ENCODE assay signal across 21 mouse cellular contexts in the genomic region with DNA sequence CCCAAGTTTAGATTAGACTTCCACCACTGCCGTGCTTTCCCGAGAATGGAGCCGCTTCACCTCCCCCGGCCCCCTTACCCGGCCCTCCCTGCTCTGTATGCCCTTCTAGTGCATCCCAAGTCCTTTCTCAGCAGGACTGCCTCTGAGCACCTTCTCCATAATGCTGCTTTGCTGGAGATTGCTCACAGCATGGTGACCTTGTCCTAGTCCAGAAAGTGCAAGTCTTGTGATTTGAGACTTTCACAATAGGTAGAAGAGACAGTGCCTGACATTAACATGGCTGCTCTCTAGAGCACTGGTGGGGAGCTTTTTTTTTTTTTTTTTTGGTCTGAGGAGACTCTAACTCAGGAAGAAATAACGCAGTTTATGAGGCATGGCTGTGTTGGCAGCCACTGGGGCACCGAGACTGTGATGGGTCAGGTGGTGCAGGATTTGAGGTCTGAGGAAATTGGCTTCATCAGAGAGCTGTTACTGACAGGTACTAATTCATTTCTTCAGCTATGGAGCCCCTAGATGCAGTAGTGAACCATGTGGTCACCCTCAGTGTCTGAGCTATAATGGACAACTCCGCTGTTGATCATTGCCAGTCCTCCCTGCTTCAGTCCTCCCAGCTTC.
A peak's percentile ranks its signal among the peaks of the same experiment; 100 is the strongest.
DNase-seq lines count a peak whose midpoint lies in the region; ATAC-seq and TF ChIP-seq lines count a peak whose summit lies in the region.
"Had no signal": no experiment of that assay in that cellular context is flagged by ENCODE, and none has a peak within 500 bp of the region (broad histone marks: within the 10 kb centered on the region; RNA-seq: fewer than 3 reads in every experiment).

No protein-coding gene starts in this region.

- 57% methylated on average over 8 of the region's 8 CpGs for WGBS in kidney, embryonic 14.5 days
- 55% methylated on average over 8 of the region's 8 CpGs for WGBS in kidney, embryonic 16.5 days
- WGBS in kidney, adult 2 months, result 72% methylated on average over 8 of the region's 8 CpGs

- peak; percentile 83 for ATAC-seq in kidney, embryonic 14.5 days (ENCODE audit: low FRiP score, low TSS enrichment)
- peak; percentile 76 for ATAC-seq in kidney, embryonic 16.5 days (ENCODE audit: low FRiP score, low TSS enrichment)
- ATAC-seq: forebrain, embryonic 14.5 days; forebrain, embryonic 16.5 days had no signal

- no peak for TF ChIP-seq CTCF in kidney, adult 2 months (conservative IDR thresholded peaks at IDR 0.05; ENCODE audit: insufficient read depth, insufficient read length, low read depth, low read length)

- H3K4me3 ChIP-seq in kidney, embryonic 14.5 days (ENCODE audit: low read length), result no peak overlapping the region
- no peak overlapping the region for H3K4me3 ChIP-seq in kidney, embryonic 16.5 days (ENCODE audit: low read length)
- H3K4me3 ChIP-seq in kidney, adult 2 months (ENCODE audit: insufficient read depth, low read depth, low read length), result no peak overlapping the region
- H3K4me3 ChIP-seq: embryonic facial prominence, embryonic 13.5 days; embryonic facial prominence, embryonic 15.5 days; erythroblast, embryonic 14.5 days; forebrain, embryonic 10.5 days; forebrain, embryonic 12.5 days had no signal

- peak; percentile 27 for DNase-seq in adrenal gland, adult 8-10 months
- DNase-seq in adrenal gland, postnatal 14 days, result no peak
- no peak for DNase-seq in kidney, postnatal 14 days
- DNase-seq in kidney, adult 2 months, result no peak
- DNase-seq: adrenal gland, postnatal 10 days; cerebellum, adult 11 months; cerebellum, adult 18-20 months; cerebellum, adult 8-10 months; cerebellum, adult 9-11 months; cerebellum, postnatal 14 days; cerebellum, postnatal 36 days; embryo, embryonic 11 days had no signal

- peaks cover 20% of the 10 kb centered on the region for H3K36me3 ChIP-seq in kidney, embryonic 14.5 days (ENCODE audit: control insufficient read depth, insufficient read depth, low read length)
- peaks cover 11% of the 10 kb centered on the region for H3K36me3 ChIP-seq in kidney, embryonic 16.5 days (ENCODE audit: insufficient read depth, low read length)
- no peaks in the 10 kb centered on the region; the same call in 1 of the 2 replicates for H3K36me3 ChIP-seq in kidney, adult 2 months (ENCODE audit: control insufficient read depth, insufficient read depth, low read length)

- no peak for TF ChIP-seq POLR2A in kidney, adult 2 months (IDR thresholded peaks at IDR 0.05; ENCODE audit: low read depth, low read length)

- no peaks in the 10 kb centered on the region for H3K9me3 ChIP-seq in kidney, embryonic 14.5 days (ENCODE audit: control insufficient read depth, low read length)
- no peaks in the 10 kb centered on the region for H3K9me3 ChIP-seq in kidney, embryonic 16.5 days (ENCODE audit: low read length)
- H3K9me3 ChIP-seq: embryonic facial prominence, embryonic 13.5 days; embryonic facial prominence, embryonic 15.5 days; forebrain, embryonic 10.5 days; forebrain, embryonic 12.5 days had no signal

- H3K9ac ChIP-seq in kidney, embryonic 14.5 days (ENCODE audit: low read depth, low read length), result no peak overlapping the region
- H3K9ac ChIP-seq in kidney, embryonic 16.5 days (replicated peaks; ENCODE audit: low read length), result no peak overlapping the region
- H3K9ac ChIP-seq: embryonic facial prominence, embryonic 13.5 days; embryonic facial prominence, embryonic 15.5 days; forebrain, embryonic 12.5 days had no signal

- no peak overlapping the region for H3K27ac ChIP-seq in kidney, embryonic 14.5 days (ENCODE audit: low read depth, low read length)
- peak overlapping the region; percentile 38; the same call in 1 of the 2 replicates for H3K27ac ChIP-seq in kidney, embryonic 16.5 days (ENCODE audit: low read length)
- H3K27ac ChIP-seq in kidney, adult 2 months (ENCODE audit: insufficient read depth, low read depth, low read length), result no peak overlapping the region
- H3K27ac ChIP-seq: embryonic facial prominence, embryonic 13.5 days; embryonic facial prominence, embryonic 15.5 days; forebrain, embryonic 10.5 days; forebrain, embryonic 12.5 days had no signal

- no peaks in the 10 kb centered on the region for H3K27me3 ChIP-seq in kidney, embryonic 14.5 days (ENCODE audit: control insufficient read depth, insufficient read depth, low read length)
- no peaks in the 10 kb centered on the region for H3K27me3 ChIP-seq in kidney, embryonic 16.5 days (ENCODE audit: insufficient read depth, low read length)
- no peaks in the 10 kb centered on the region for H3K27me3 ChIP-seq in kidney, adult 2 months (replicated peaks; ENCODE audit: control insufficient read depth, insufficient read depth, low read length)
- H3K27me3 ChIP-seq: embryonic facial prominence, embryonic 13.5 days; embryonic facial prominence, embryonic 15.5 days; forebrain, embryonic 12.5 days had no signal

- no peak overlapping the region for H3K4me2 ChIP-seq in kidney, embryonic 14.5 days (replicated peaks; ENCODE audit: low read depth, low read length)
- no peak overlapping the region for H3K4me2 ChIP-seq in kidney, embryonic 16.5 days (replicated peaks; ENCODE audit: low read depth, low read length)
- H3K4me2 ChIP-seq: embryonic facial prominence, embryonic 13.5 days; embryonic facial prominence, embryonic 15.5 days; forebrain, embryonic 12.5 days had no signal

- no peaks in the 10 kb centered on the region for H3K4me1 ChIP-seq in kidney, embryonic 14.5 days (ENCODE audit: control insufficient read depth, insufficient read depth, low read length)
- peaks cover 6% of the 10 kb centered on the region for H3K4me1 ChIP-seq in kidney, embryonic 16.5 days (ENCODE audit: insufficient read depth, low read length)
- H3K4me1 ChIP-seq in kidney, adult 2 months (ENCODE audit: control insufficient read depth, insufficient read depth, low read length), result no peaks in the 10 kb centered on the region
- H3K4me1 ChIP-seq: embryonic facial prominence, embryonic 13.5 days; embryonic facial prominence, embryonic 15.5 days; forebrain, embryonic 10.5 days; forebrain, embryonic 12.5 days had no signal
